Mouse (Mus musculus): ENCODE measurements around the gene Smarcc1.
"Not testable (repeated sequence)": the region's sequence is repeated elsewhere in the genome, so short reads cannot be mapped to it uniquely, and the experiment has no call there.

Smarcc1 gene

GRCm38 (mm10) chr9:110116977-110117778, at the start of gene Smarcc1:
Gene Smarcc1 (plus strand): TSS chr9:110117708.
- peak; percentile 82 for DNase-seq (ENCODE audit: low spot score)

- DNase-seq (ENCODE audit: low spot score), result no peak
These were observed 48.8 kb upstream of the Smarcc1 start for GRCm38 (mm10) chr9:110068745-110069144.

DNA sequence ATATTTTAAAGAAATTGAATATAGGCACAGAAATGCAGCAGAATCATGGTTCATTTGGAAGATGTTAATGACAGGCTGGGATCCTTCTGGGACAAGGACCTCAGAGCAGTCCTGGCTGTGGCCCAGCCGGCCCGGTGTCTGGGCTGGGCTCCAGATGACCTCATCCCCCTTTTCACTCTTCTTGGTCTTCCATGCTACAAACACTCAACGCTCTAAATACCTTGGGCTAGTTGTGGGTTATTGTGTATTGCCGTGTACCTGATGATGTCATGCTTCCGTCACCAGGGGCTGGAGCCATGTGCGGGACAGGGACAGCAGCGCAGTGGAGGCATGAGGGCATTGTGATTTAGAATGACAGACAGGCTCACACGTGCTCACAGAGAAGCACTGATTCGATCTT, 47.1 kb upstream of the Smarcc1 start:
- no peak for DNase-seq (ENCODE audit: low spot score)

DNA sequence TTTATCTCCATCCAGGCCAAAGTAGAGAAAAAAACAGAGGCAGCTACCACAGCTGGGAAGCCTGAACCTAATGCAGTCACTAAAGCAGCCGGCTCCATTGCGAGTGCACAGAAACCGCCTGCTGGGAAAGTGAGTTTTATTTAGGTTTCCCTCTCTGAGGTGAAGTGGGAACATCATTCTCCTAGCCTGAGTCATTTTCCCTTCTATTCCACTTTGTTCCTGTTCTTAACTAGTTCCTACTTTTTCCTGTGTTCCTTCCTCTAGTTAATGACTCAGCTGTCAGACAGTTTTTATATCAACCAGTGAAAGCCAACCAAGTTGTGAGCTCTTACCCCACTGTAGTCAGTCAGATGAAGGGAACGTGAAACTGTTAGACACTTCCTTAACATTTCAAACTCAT, 46.5 kb upstream of the Smarcc1 start:
- no peak for DNase-seq (ENCODE audit: low spot score)

DNA sequence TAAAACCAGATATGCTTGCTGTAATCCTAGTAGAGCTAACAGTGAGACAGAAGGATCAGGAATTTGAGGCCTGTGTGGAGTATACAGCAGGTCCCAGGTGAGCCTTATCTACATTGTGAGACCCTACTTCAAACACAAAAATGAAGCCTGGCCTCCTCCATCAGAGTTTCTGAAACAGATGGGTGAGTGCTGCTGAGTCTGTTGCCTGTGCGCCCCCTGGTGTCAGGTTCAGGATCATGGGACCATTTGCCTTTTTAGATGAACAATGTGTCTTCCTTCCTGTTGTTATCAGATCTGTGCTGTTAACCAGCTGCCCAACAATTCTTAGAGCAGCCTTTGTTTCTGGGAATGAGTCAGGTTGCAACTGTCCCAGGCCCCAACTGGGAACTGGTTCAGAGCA, 45.7 kb upstream of the Smarcc1 start:
- peak; percentile 62 for DNase-seq (ENCODE audit: low spot score)

GRCm38 (mm10) chr9:110076468-110076867, 41.0 kb upstream of the Smarcc1 start:
- DNase-seq (ENCODE audit: low spot score), result not testable (repeated sequence)

- DNase-seq (ENCODE audit: low spot score), result no peak
These were observed 36.4 kb upstream of the Smarcc1 start for GRCm38 (mm10) chr9:110081066-110081465.

DNA sequence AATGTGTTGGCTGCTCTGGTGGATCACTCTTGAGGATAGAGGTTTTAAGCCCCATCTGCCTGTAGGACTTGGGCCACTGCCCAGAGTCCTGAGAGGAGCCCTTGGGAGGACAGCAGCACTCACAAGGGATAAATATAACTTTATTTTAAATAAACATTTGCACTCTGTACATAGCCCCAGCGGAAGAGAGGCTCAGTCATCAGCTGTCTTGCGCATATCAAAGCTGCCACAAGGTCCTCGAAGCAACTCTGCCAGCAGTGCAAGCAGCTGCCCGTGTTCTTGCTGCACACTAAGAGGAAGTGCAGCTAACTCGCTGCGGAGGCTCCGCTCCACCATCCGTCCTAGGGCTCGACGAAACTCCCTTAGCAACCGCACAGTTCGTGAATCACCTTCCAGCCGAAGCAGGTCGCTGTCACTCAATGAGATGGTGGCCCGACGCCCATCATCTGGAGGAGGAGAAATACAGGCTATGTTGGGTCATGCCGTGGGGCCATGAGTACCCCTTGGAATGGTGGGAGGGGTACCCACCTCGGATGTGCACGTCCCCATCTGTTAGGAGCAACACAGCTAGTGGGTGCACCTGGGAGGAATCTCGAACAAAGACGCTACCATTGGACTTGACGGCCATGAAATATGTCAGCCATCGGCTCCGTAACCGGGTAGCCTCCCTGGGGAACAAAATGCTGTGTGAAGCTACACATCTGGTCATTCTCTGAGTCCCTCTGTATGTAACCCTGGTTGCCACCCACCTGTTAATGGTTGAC, 33.1 kb upstream of the Smarcc1 start:
- DNase-seq (ENCODE audit: low spot score), result no peak

DNA sequence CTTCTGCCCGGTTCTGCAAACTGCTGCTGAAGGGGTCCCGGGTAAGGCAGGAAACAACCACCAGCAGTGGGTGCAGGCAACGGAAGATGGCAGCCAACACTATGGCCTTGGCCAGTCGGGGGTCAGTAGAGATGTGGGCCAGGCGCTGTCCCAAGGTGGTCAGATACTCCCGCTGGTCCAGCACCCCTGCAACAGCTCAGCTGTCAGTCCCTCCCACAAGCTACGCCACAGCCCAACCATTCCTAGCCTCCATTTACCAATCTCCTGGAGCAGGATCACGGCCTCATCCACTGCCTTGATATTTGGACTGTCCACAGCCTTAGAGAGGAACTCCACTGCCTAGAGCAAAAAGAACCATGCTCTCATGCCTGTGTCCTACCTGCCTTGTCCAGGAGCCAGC, 31.8 kb upstream of the Smarcc1 start:
- no peak for DNase-seq (ENCODE audit: low spot score)

DNA sequence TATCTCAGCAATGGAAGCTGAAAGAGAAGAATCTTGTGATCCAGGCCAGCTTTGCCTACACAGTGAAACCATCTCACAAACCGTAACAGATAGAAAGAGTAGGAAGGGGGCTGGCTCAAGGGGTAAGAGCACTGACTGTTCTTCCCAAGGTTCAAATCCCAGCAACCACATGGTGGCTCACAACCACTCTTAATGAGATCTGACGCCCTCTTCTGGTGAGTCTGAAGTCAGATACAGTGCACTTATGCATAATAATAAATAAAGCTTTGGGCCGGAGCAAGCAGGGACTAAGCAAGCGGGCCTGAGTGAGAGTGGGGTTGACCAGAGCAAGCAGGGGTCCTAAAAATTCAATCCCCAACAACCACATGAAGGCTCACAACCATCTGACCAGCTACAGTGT, 24.2 kb upstream of the Smarcc1 start:
- no peak for DNase-seq (ENCODE audit: low spot score)

DNA sequence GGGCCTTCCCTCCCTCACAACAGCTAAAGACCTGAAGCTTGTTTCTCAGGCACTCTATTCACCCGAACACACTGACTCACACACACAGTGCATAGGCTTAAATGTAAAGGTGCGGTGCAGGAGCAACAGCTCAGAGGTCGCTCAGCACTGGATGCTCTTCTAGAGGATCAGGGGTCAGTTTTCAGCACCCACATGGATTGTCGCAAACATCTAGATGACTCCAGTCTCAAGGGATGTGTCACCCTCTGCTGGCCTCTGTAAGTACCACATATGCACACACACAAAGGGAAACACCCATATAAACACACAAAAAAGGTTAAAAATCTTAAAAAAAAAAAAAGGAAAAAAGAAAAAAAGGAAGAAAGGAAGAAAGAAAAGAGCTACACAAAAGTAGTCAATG, 22.7 kb upstream of the Smarcc1 start:
- DNase-seq (ENCODE audit: low spot score), result no peak

DNA sequence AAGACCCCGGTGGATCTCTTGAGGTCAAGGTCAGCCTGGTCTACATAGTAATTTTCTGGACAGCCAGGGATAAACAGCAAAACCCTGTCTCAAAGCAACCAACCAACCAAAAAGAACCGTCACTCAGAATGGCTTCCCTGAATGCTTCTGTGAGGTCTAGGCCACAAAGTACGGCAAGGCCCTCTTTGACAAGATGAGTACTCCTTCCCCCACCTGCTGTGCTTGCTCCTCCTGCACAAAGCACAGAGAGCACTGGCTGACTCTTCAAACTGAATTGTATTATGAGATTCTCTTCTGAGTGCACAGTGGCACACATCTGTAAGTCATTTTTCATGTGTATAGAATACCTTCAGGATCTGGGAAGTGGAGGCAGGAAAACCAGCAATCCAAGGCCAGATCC, 19.7 kb upstream of the Smarcc1 start:
- no peak for DNase-seq (ENCODE audit: low spot score)

DNA sequence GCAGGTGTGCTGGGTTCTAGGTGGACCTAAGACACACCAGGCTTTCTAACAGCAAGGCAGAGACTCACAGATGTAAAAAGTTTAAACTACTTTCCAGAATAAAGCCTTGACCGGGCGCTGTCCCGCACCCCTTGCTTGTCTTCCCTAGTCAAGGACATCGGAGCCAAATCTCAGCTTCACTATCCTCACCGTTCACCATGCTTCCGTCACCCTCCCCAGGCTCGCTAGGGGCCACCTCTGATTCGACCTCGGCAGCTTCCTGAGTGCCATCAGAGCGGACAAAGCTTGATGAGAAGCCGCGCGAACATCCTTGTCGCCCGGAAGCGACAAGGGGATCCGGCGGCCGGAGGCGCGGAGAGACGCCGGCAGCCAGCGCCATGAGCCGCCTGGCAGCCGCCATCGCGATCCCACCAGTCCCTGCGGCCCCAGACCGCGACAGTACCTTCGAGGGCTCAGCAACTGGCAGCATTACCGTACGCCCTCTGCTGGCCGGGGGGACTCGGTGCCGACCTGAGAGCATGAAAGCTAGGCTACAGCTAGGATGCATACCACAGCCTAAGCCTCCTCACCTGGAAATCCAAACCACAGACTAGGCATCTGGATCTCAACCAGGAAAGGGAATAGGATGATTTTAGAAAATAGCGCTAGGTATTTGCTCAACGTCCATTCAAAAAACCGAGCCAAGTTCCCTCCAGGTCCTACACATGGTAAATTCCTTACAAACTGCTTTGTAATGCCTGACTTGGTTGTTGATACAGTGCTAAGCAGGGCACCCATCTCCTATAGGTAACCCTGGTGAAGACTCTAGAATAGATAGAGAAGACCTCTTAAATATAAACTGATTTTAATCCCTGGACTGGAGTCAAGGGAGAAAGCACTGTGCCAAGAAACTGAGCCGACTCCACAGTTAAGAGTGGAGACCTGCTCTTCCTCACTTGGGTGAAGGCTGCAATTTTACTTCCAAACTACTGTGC, 16.6 kb upstream of the Smarcc1 start:
- peak; percentile 83 for DNase-seq (ENCODE audit: low spot score)

- no peak for DNase-seq (ENCODE audit: low spot score)
These were observed 1.0 kb upstream of the Smarcc1 start for GRCm38 (mm10) chr9:110116353-110116976.

- DNase-seq (ENCODE audit: low spot score), result no peak
These were observed 251 bp downstream of the Smarcc1 start, which contains the start of gene Dhx30 for GRCm38 (mm10) chr9:110117779-110118139. Gene Dhx30 (minus strand): TSS chr9:110117830.

- DNase-seq (ENCODE audit: low spot score), result no peak
These were observed 741 bp downstream of the Smarcc1 start for GRCm38 (mm10) chr9:110118249-110118648.

- DNase-seq (ENCODE audit: low spot score), result no peak
These were observed 3.9 kb downstream of the Smarcc1 start for GRCm38 (mm10) chr9:110121424-110121823.

DNA sequence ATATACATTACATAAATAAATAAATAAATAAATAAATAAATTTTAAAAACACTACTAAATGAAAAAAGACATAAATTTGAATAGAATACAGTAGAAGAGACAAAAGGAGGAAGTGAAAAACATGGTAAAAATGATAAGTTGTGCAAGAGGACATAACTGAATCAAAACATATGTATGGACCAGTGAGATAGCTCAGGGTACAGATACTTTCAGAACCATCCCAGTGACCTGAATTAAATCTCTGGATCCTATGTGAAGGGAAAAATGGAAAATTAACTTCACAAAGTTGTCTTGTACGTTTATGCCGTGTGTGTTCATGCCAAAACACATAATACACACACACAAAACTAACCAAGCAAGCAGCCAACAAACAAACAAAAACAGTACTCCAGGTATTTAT, 5.8 kb downstream of the Smarcc1 start:
- DNase-seq (ENCODE audit: low spot score), result no peak

DNA sequence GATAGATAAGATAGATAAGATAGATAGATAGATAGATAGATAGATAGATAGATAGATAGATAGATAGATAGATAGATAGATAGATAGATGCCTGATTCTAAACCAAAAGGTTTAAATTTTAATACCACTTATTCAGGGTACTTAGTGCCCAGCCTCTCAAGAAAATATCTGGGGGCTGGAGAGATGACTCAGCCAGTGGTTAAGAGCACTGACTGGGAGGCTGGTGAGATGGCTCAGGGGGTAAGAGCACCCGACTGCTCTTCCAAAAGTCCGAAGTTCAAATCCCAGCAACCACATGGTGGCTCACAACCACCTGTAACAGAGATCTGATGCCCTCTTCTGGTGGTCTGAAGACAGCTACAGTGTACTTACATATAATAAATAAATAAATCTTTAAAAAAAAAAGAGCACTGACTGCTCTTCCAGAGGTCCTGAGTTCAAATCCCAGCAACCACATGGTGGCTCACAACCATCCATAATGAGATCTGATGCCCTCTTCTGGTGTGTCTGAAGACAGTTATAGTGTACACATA, 6.6 kb downstream of the Smarcc1 start:
- not testable (repeated sequence) for DNase-seq (ENCODE audit: low spot score)

GRCm38 (mm10) chr9:110130896-110131524, 13.5 kb downstream of the Smarcc1 start:
- DNase-seq (ENCODE audit: low spot score), result no peak
